Mouse (Mus musculus): Measurements from ENCODE around the gene Tnfrsf13b. TPM values are rescaled to one million over a fixed set of nuclear protein-coding genes. Genes with fewer than 3 reads are reported as not detected.
A peak's percentile ranks its signal among the peaks of the same experiment; 100 is the strongest.

The Tnfrsf13b gene
- 4.0 and 4.8 TPM in 2 replicates for polyA plus RNA-seq (2015; fragmentation: Nextera tagmentation; extraction: Ambion mirVana)

GRCm38 (mm10) chr11:61126606-61127355, at the start of gene Tnfrsf13b:
TSS of gene Tnfrsf13b (plus strand) at chr11:61126755.
- no peak for ATAC-seq (ENCODE audit: low read depth)
- no peak within 1 kb of the TSS for H3K27ac ChIP-seq (ENCODE audit: low read length)
- H3K9ac ChIP-seq (ENCODE audit: low read depth, low read length) = no peak within 1 kb of the TSS
- H3K4me3 ChIP-seq (ENCODE audit: low read depth, low read length) = no peak within 1 kb of the TSS
- no peaks in the 10 kb centered on the region for H3K27me3 ChIP-seq (ENCODE audit: control insufficient read depth, insufficient read depth, low read depth, low read length)
- H3K4me1 ChIP-seq (ENCODE audit: control insufficient read depth, low read depth, low read length) = no peaks in the 10 kb centered on the region
- WGBS (ENCODE audit: insufficient replicate concordance) = 71% methylated on average over 23 of the region's 23 CpGs
- H3K36me3 ChIP-seq (ENCODE audit: control insufficient read depth, insufficient read depth) = no peaks in the 10 kb centered on the region
- no peak within 1 kb of the TSS for H3K4me2 ChIP-seq (ENCODE audit: low read depth, low read length)
- no peaks in the 10 kb centered on the region for H3K9me3 ChIP-seq (replicated peaks; ENCODE audit: control insufficient read depth, low read length)

GRCm38 (mm10) chr11:61081624-61082023, 44.9 kb upstream of the Tnfrsf13b start:
- WGBS (ENCODE audit: insufficient replicate concordance) = 66% methylated on average over 2 of the region's 2 CpGs
- peaks cover 8% of the 10 kb centered on the region for H3K27me3 ChIP-seq (ENCODE audit: control insufficient read depth, insufficient read depth, low read depth, low read length)
- H3K4me1 ChIP-seq (ENCODE audit: control insufficient read depth, low read depth, low read length) = peaks cover 9% of the 10 kb centered on the region
- no peak overlapping the region for H3K27ac ChIP-seq (ENCODE audit: low read length)
- H3K36me3 ChIP-seq (ENCODE audit: control insufficient read depth, insufficient read depth) = no peaks in the 10 kb centered on the region
- no peak for ATAC-seq (ENCODE audit: low read depth)
- no peaks in the 10 kb centered on the region for H3K9me3 ChIP-seq (replicated peaks; ENCODE audit: control insufficient read depth, low read length)
- no peak overlapping the region for H3K4me2 ChIP-seq (ENCODE audit: low read depth, low read length)
- no peak overlapping the region for H3K9ac ChIP-seq (ENCODE audit: low read depth, low read length)
- no peak overlapping the region for H3K4me3 ChIP-seq (ENCODE audit: low read depth, low read length)

- Histone ChIP-seq H3K27ac (ENCODE audit: low read length) (no peak overlapping the region), H3K9ac (ENCODE audit: low read depth, low read length) (no peak overlapping the region), H3K4me2 (ENCODE audit: low read depth, low read length) (no peak overlapping the region), H3K4me3 (ENCODE audit: low read depth, low read length) (no peak overlapping the region), H3K36me3 (ENCODE audit: control insufficient read depth, insufficient read depth) (no peaks in the 10 kb centered on the region), H3K27me3 (ENCODE audit: control insufficient read depth, insufficient read depth, low read depth, low read length) (peaks cover 2% of the 10 kb centered on the region; the same call in 1 of the 2 replicates), H3K4me1 (ENCODE audit: control insufficient read depth, low read depth, low read length) (no peaks in the 10 kb centered on the region), H3K9me3 (replicated peaks; ENCODE audit: control insufficient read depth, low read length) (no peaks in the 10 kb centered on the region)
- WGBS (ENCODE audit: insufficient replicate concordance) = 68% methylated on average over 7 of the region's 7 CpGs
- no peak for ATAC-seq (ENCODE audit: low read depth)
Observed at GRCm38 (mm10) chr11:61090195-61090594, 36.4 kb upstream of the Tnfrsf13b start.

GRCm38 (mm10) chr11:61091192-61091591, 35.4 kb upstream of the Tnfrsf13b start:
- H3K9ac ChIP-seq (ENCODE audit: low read depth, low read length) = no peak overlapping the region
- H3K4me2 ChIP-seq (ENCODE audit: low read depth, low read length) = no peak overlapping the region
- no peaks in the 10 kb centered on the region for H3K9me3 ChIP-seq (replicated peaks; ENCODE audit: control insufficient read depth, low read length)
- H3K36me3 ChIP-seq (ENCODE audit: control insufficient read depth, insufficient read depth) = no peaks in the 10 kb centered on the region
- ATAC-seq (ENCODE audit: low read depth) = no peak
- no peaks in the 10 kb centered on the region for H3K4me1 ChIP-seq (ENCODE audit: control insufficient read depth, low read depth, low read length)
- peaks cover 2% of the 10 kb centered on the region; the same call in 1 of the 2 replicates for H3K27me3 ChIP-seq (ENCODE audit: control insufficient read depth, insufficient read depth, low read depth, low read length)
- 54% methylated on average over 3 of the region's 3 CpGs for WGBS (ENCODE audit: insufficient replicate concordance)
- no peak overlapping the region for H3K27ac ChIP-seq (ENCODE audit: low read length)
- no peak overlapping the region for H3K4me3 ChIP-seq (ENCODE audit: low read depth, low read length)

- H3K27ac ChIP-seq (ENCODE audit: low read length) = no peak overlapping the region
- 21% methylated on average over 7 of the region's 7 CpGs for WGBS (ENCODE audit: insufficient replicate concordance)
- no peak overlapping the region for H3K9ac ChIP-seq (ENCODE audit: low read depth, low read length)
- no peaks in the 10 kb centered on the region for H3K4me1 ChIP-seq (ENCODE audit: control insufficient read depth, low read depth, low read length)
- H3K9me3 ChIP-seq (replicated peaks; ENCODE audit: control insufficient read depth, low read length) = no peaks in the 10 kb centered on the region
- peaks cover 2% of the 10 kb centered on the region; the same call in 1 of the 2 replicates for H3K27me3 ChIP-seq (ENCODE audit: control insufficient read depth, insufficient read depth, low read depth, low read length)
- ATAC-seq (ENCODE audit: low read depth) = no peak
- no peaks in the 10 kb centered on the region for H3K36me3 ChIP-seq (ENCODE audit: control insufficient read depth, insufficient read depth)
- H3K4me2 ChIP-seq (ENCODE audit: low read depth, low read length) = no peak overlapping the region
- H3K4me3 ChIP-seq (ENCODE audit: low read depth, low read length) = no peak overlapping the region
Observed at GRCm38 (mm10) chr11:61091642-61092262, 34.8 kb upstream of the Tnfrsf13b start.

- ATAC-seq (ENCODE audit: low read depth) = no peak
- Histone ChIP-seq H3K36me3 (ENCODE audit: control insufficient read depth, insufficient read depth) (no peaks in the 10 kb centered on the region), H3K9me3 (replicated peaks; ENCODE audit: control insufficient read depth, low read length) (no peaks in the 10 kb centered on the region), H3K27me3 (ENCODE audit: control insufficient read depth, insufficient read depth, low read depth, low read length) (peaks cover 2% of the 10 kb centered on the region; the same call in 1 of the 2 replicates), H3K9ac (ENCODE audit: low read depth, low read length) (no peak overlapping the region), H3K27ac (ENCODE audit: low read length) (no peak overlapping the region), H3K4me2 (ENCODE audit: low read depth, low read length) (no peak overlapping the region), H3K4me1 (ENCODE audit: control insufficient read depth, low read depth, low read length) (no peaks in the 10 kb centered on the region), H3K4me3 (ENCODE audit: low read depth, low read length) (no peak overlapping the region)
- WGBS (ENCODE audit: insufficient replicate concordance) = 50% methylated on average over 1 of the region's 1 CpGs
Observed at GRCm38 (mm10) chr11:61098046-61098445, 28.5 kb upstream of the Tnfrsf13b start.

GRCm38 (mm10) chr11:61102397-61103339, 23.9 kb upstream of the Tnfrsf13b start:
- H3K4me1 ChIP-seq (ENCODE audit: control insufficient read depth, low read depth, low read length) = no peaks in the 10 kb centered on the region; the same call in 1 of the 2 replicates
- no peaks in the 10 kb centered on the region for H3K36me3 ChIP-seq (ENCODE audit: control insufficient read depth, insufficient read depth)
- no peak overlapping the region for H3K27ac ChIP-seq (ENCODE audit: low read length)
- H3K9ac ChIP-seq (ENCODE audit: low read depth, low read length) = no peak overlapping the region
- WGBS (ENCODE audit: insufficient replicate concordance) = 61% methylated on average over 12 of the region's 13 CpGs
- no peak overlapping the region for H3K4me2 ChIP-seq (ENCODE audit: low read depth, low read length)
- ATAC-seq (ENCODE audit: low read depth) = no peak
- no peaks in the 10 kb centered on the region for H3K9me3 ChIP-seq (replicated peaks; ENCODE audit: control insufficient read depth, low read length)
- H3K4me3 ChIP-seq (ENCODE audit: low read depth, low read length) = no peak overlapping the region
- no peaks in the 10 kb centered on the region for H3K27me3 ChIP-seq (ENCODE audit: control insufficient read depth, insufficient read depth, low read depth, low read length)

- Histone ChIP-seq H3K9ac (ENCODE audit: low read depth, low read length) (no peak overlapping the region), H3K4me2 (ENCODE audit: low read depth, low read length) (no peak overlapping the region), H3K27me3 (ENCODE audit: control insufficient read depth, insufficient read depth, low read depth, low read length) (no peaks in the 10 kb centered on the region), H3K36me3 (ENCODE audit: control insufficient read depth, insufficient read depth) (no peaks in the 10 kb centered on the region), H3K4me3 (ENCODE audit: low read depth, low read length) (no peak overlapping the region), H3K27ac (ENCODE audit: low read length) (no peak overlapping the region), H3K4me1 (ENCODE audit: control insufficient read depth, low read depth, low read length) (no peaks in the 10 kb centered on the region; the same call in 1 of the 2 replicates), H3K9me3 (replicated peaks; ENCODE audit: control insufficient read depth, low read length) (no peaks in the 10 kb centered on the region)
- 16% methylated on average over 20 of the region's 20 CpGs for WGBS (ENCODE audit: insufficient replicate concordance)
- ATAC-seq (ENCODE audit: low read depth) = peak; percentile 76
Observed at GRCm38 (mm10) chr11:61104241-61104901, 22.2 kb upstream of the Tnfrsf13b start.
